Mouse (Mus musculus) liver, postnatal 0 days (tissue): ENCODE measurements at regions not wholly inside any gene's neighbourhood (a gene's known extent, or its start where the extent isn't known, plus 50 kb on each side); places are given as distances from the start of the nearest gene placed in this dataset.

Experiments
- CTCF ChIP-seq: sonication (generic); IDR thresholded peaks from 2 replicates; pipeline ENCODE4 v1.5.1; 2016; ENCODE audit warnings: antibody characterized with exemption, low read depth
- EP300 ChIP-seq: IDR thresholded peaks from 2 replicates; pipeline ENCODE4 v1.6.1; 2016; ENCODE audit warnings: antibody characterized with exemption, low read depth, mild to moderate bottlenecking

DNA sequence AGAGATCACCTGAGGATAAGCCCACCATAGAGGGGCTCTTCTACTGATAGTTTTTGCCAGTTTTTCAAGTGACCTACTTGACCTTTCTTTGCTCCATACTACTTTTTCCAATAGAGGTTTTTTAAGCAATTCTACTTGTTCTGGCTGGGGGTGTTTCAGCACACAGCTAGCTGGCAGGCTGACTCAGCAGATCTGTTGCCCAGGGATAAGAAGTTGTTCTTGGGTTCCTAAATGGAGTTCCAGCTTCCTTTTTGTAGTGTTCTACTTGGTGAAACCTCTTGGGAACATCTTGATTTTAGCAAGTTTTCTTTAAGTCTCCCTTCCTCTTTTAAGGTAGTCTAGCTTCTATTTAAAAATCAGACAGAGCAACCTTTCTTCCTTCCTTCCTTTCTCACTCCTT, 61.0 kb downstream of the 4930474N05Rik start:
- TF ChIP-seq CTCF (no peak), EP300 (no peak)
